Mouse (Mus musculus) myocyte (in vitro differentiated cells): Measurements from ENCODE around the gene Evi2.

Experiments
- E2F4 ChIP-seq: IDR thresholded peaks from one replicate; pipeline ENCODE4 v1.6.1; 2011; ENCODE audit warnings: mild to moderate bottlenecking, control low read depth, moderate library complexity; ENCODE audit not compliant: insufficient read depth
- MAX ChIP-seq: IDR thresholded peaks from one replicate; pipeline ENCODE4 v1.6.1; 2011; ENCODE audit warnings: low read depth, mild to moderate bottlenecking, control low read depth
- MYOD1 ChIP-seq, 3 experiments: IDR thresholded peaks; one replicate each; pipeline ENCODE4 v1.6.1; 2011; ENCODE audit warnings: control low read depth in 2 of 3, low read depth in 2 of 3, mild to moderate bottlenecking in 2 of 3, moderate library complexity in 1 of 3; ENCODE audit not compliant: insufficient read length in 2 of 3, control insufficient read depth in 1 of 3
- POLR2A ChIP-seq: IDR thresholded peaks from one replicate; pipeline ENCODE4 v1.6.1; 2011; ENCODE audit warnings: low read depth, mild to moderate bottlenecking, control low read depth, moderate library complexity; ENCODE audit not compliant: insufficient read length
- POLR2AphosphoS2 ChIP-seq: IDR thresholded peaks from one replicate; pipeline ENCODE4 v1.6.1; 2011; ENCODE audit warnings: low read depth, control low read depth; ENCODE audit not compliant: insufficient read length
- REST ChIP-seq: IDR thresholded peaks from one replicate; pipeline ENCODE4 v1.6.1; 2011; ENCODE audit warnings: mild to moderate bottlenecking, control low read depth, moderate library complexity; ENCODE audit not compliant: insufficient read depth, insufficient read length
- SRF ChIP-seq: IDR thresholded peaks from one replicate; pipeline ENCODE4 v1.6.1; 2011; ENCODE audit warnings: low read depth; ENCODE audit not compliant: control insufficient read depth, insufficient read length
- TCF3 ChIP-seq: IDR thresholded peaks from one replicate; pipeline ENCODE4 v1.6.1; 2011; ENCODE audit warnings: low read depth, control low read depth; ENCODE audit not compliant: insufficient read length
- USF1 ChIP-seq: IDR thresholded peaks from one replicate; pipeline ENCODE4 v1.6.1; 2011; ENCODE audit warnings: low read depth, mild to moderate bottlenecking, control low read depth, moderate library complexity

GRCm38 (mm10) chr11:79519299-79519698 lies 11.1 kb downstream of the Evi2 start:
- no peak for TF ChIP-seq POLR2A
- no peak for TF ChIP-seq SRF
- no peak for TF ChIP-seq MAX
- no peak for TF ChIP-seq POLR2AphosphoS2
- TF ChIP-seq TCF3: no peak
- TF ChIP-seq E2F4: no peak
- TF ChIP-seq MYOD1 (IDR thresholded peaks at IDR 0.05; ENCODE audit: control insufficient read depth in 1 of 3, insufficient read length in 2 of 3, low read depth in 2 of 3): no peak
- no peak for TF ChIP-seq USF1
- no peak for TF ChIP-seq REST
